Mouse (Mus musculus) c-Kit-positive CD71-positive TER-119-negative erythroid progenitor cells, embryonic 14.5 days (primary cell): Measurements from ENCODE around the gene Il4ra.

Experiments
- DNase-seq: peaks from one replicate; pipeline ENCODE4 v3.0.0-alpha.2; 2013; ENCODE audit warnings: low read depth

Il4ra gene

DNA sequence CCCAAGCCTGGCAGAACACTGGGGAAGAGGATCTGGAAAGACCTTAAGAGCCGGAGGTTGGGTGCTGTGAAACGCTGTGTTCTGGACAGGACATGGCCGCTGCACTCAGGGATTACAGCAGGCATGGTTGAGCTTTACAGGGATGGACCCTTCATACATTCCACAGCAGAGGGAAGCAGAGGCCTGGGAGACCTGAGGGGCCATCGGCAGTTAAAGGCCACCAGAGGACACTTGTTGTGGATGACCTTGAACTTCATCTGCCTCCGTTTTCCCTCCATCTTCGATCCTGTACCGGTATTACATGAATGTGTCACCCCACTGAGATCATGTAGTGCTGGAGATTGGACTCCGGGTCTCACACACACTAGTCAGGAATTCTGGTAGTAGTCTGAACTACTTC is 2.0 kb upstream of the Il4ra start:
- no peak for DNase-seq

DNA sequence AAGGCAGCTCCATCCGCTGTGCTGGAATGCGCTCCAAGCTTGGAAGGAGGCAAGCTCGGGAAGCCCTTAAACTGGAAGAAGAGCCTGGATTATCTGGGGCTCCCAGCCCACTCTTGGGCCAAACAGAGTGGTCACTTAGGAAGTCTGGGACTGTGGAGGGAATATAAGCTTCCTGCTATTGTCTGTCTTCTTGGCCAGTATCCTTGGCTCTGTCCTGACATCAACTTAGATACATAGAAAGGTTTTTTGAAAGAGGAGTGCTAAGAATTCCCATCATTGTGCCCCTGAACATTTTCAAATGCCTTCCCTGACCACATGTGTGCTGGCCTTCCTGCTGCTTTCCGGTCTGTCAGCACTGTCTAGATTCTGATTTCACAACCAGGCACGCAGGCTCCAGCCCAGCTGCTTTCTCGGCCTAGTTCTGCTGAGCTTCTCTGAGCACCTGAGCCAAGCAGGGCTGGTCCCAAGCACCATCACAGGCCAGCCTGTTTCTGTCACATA is 989 bp upstream of the Il4ra start:
- no peak for DNase-seq

DNA sequence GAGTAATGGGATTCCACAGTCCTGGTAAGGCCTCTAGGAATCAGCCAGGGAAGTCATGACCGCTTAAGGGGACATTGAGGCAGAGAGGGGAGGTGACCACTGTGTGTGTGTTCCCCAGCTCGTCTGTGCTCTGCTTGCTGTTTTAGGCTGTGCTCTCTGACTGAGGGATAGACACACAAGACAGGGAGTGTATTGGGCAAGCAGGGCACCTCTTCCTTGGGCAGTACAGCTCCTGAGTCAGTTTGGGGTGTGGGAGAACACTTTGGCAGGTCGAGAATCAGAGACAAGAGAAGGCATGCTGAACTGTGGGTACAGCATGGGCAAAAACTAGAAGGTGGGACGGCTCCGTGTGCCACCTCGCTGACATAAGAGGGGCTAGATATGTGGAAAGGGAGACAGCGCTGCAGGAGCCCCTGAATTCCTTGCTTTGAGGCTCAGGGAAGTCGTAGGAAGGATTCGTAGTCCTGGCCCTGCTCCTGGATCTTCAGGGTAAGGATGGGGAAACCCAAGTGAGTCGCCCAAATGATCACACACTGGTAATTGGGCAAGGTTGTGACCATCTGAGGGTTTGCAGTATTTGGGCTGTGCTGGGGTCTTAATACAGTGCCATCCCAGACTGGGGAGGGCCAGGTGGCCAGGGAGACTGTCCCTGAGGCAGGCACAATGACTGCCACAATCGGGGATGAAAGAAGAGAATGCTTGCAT is 1.1 kb downstream of the Il4ra start:
- no peak for DNase-seq

DNA sequence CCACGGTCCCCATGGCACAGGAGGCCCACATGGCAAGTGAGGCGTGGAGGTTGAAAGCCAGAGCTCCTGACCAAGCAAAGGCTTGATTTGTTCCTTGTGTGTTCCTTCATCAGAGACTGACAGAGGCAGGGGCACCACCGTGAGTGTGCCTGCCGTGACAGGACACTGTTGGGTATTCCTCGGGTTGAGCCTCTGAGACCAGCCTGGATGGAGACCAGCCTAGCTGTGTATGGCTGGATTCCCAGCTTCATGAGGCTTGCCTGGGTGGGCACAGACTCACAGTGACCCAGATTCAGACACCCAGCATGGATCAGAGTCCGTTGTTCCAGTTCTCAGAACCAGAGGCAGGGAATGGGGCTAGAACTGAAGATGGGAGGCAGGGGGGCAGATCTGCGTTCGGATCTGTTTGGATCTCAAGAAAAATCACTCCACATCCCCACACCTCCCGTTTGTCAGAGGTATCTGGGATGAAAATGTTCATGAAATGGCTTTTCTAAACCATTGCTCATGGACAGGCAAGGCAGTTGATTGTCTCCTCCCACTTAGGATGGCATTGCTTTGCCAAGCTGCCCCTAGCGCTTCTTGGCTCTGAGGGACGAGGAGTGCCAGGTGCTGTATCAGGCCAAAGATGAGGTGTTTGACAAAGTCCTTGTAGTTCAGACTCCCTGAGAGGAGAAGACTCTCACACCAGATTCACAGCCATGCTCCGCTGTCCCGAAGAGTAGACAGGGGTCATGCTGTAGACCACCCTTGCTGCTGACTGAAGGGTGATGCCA is 1.9 kb downstream of the Il4ra start:
- no peak for DNase-seq

DNA sequence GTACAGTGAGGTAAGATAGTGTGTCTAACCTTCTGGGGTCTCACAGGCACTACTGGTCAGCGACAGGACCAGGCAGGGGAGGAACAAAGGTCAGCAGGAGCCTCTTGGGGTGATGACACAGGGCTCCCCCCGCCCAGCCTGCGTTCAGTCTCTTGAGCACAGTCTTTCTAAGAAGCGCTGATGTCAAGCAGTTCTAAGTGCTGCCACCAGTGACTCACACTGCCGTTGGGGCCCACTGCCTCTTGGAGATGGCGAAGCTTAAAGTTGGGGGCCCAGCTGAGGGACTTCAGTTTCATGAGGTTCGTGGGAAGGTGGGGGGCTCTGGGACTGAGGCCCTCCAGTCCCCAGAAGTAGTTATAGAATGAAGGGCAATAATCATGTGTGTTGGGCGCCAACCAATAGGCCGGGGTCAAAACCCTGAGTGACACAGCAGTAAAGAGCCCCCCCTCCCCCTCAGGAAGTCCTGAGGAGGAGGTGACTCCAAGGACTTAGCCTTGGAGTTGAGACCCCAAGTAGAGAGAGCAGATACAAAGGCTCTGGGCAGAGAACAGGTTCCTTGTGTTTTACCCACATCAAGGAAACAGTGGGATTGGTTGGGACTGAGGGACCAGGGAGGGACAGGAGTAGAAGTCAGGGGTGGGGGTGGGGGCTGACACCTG is 2.7 kb downstream of the Il4ra start:
- DNase-seq, result no peak

DNA sequence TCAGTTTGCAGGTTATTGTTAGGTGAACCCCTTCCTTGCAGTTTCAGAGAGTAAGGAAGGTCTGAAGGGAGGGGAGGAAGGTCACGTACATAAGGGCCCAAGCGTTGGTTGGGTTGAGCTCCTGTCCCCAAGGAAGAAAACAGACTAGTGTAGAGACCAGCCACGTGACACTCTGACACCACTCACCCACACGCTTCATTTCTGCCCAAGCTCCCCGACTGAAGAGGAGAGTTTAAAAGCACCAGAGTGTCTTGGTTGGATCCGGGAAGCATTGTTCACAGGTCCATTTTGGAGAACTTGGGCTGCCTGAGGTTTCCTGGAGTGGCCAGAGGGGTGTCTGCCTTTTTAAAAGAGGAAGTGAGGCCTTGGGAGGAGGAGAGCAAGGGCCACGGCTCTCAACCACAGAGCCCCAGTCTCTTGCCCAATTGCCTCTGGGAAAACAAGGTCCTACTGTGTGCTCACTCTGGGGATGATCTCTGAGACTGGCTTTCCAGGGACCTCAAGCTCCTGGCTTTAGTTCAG is 3.5 kb downstream of the Il4ra start:
- no peak for DNase-seq

DNA sequence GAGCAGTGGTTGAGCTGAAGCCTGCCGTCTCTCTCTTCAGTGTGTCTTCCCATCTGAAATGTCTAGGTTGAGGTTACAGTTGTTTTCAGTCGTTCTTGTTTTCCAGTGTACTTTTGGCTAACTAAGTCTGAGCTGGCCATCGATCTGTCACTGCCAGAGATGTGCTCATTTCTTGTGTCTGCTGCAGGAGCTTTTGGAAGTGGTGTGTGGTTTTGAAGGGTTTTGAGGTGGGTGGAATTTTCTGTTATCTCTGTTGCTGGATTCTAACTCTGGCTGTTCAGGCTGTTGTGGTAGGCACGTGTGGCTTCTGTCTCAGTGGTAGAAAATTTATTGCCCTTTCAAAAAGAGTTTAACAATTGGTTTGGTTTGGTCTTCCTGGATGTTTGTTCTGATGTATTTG is 4.2 kb downstream of the Il4ra start:
- DNase-seq, result no peak

DNA sequence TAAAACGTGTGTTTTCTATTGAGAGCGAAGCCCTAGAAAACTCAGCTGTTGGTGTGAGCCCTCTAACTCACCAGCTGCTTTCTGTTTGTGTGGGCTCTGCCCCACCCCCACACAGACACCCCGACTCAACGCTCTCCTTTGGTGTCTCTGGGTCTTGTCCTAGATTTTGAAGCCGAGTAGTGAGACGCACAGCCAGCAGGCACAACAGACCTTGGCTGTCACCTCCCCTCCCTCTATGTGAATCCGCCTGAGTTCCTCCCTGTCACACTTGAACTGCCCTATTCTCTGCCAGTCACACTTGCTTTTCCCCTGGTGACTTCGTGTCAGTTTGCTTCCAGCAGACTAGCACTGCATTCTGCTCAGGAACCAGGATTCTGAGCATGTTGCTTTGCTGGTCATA is 4.9 kb downstream of the Il4ra start:
- no peak for DNase-seq

DNA sequence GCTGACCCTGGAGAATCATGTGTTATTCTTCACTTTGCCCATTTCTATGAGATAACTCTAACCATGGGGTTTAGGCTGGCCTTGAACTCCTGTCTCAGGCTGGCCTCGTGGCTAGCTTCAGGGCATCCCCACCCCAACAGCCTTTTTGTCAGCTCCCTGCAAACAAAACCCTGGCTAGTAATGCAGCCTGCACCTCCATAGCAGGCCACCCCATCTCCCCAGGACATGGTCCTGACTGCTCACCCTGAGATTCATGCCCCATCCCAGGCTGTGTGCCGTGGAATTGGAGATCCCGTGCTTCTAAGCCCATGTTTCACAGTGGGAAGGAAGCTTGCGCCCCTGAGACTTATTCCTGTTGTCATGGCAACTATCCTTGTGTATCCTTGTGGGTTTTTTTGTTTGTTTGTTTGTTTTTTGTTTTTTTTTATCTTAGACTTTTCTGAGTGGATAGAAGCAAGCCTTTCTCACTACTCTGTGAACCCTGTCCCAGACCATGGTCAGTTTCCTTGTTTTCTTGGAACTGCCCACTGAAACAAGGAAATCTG is 6.6 kb downstream of the Il4ra start:
- DNase-seq, result no peak

DNA sequence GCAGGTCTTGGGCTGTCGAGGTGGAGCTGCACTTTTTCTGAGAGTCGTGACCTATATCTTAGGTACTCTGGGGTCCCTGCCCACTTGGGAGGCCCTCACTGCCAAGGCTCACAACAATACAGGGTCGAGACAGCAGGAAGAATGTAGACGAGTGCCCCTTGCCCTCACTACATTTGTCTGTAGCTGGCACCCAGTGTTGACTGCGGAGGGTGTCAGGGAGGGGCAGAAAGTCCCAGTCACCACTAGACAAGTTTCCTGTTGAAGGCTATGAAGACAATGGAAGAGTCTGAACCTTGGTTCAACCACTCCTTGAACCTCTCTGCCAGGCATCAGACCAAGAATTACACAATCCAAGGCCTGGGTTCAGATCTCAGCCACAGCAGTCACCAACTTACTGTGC is 7.1 kb downstream of the Il4ra start:
- DNase-seq, result no peak

DNA sequence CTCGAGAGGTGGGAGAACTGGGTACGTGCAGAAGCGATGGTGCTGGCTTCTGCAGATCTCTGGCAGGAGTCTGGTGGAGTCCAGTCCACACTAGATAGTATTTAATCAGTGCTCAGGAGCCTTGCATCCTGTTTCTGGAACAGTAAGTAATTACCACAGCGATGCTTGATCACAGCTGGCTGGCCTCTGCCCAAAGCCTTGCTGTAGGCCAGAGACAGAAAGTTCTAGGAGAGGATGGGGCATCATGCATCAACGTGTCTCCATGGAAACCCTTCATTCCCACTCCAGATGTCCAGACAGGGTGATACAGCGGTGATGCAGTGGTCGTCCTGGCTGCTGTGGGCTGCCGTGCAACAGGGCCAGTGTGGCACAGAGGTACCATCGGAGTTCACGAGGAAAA is 7.6 kb downstream of the Il4ra start:
- no peak for DNase-seq

DNA sequence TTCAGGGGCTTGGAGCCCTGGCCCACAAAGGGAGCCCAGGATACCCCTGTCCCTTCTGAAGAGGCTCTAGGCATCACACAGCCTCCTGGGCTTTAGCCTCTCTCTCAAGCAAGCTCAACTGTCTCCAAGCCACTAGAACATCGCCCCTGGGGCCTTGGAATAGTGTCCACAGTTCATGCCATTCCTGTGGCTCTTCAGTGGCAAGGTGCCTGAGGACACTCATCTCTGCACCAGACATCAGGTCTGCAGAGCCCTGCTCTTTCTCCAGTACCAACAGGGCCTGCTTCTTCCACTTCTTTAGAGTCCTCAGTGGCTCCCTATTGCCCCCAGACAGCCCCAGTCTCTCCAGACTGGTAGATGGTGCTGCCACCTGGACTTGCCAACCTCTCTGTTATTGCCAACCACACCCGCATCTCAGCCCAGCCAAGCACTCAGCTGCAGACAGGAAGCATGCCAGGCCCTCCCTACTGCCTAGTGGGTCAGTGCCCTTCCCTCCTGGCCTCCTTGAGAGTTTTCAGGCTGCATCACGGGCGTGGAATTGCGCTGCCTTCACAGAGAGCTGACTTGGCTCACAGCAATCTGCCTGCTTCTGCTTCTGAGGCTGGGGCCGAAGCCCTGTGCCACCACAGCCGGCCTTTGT is 8.3 kb downstream of the Il4ra start:
- DNase-seq, result no peak

DNA sequence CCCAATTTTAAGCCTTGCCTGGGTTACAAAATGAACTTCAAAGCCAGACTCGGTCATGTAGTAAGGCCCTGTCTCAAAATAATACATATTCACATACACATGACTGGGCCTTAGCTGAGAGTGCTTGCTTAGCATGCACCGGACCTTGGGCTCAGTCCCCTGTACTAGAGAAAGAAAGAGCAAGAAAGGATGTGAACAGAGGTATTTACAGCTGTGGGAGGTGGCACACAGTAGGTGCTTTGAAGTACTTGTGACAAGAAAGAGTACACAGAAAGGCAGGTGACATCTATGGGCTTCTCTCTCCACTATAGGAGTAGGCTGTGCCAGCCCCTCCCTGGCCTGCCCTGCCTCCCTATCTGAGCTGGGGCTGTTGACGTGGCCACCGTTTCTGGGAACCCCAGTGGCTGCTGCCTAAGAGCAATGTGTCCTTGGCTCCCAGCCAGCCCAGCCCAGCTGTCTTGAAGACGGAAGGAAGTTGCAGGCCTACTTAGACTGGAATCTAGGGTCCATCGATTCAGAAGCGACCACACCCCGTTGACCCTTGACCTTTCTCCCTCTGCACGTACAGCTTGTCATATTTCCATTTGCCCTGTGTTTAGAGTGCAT is 9.3 kb downstream of the Il4ra start:
- DNase-seq, result peak; percentile 70

DNA sequence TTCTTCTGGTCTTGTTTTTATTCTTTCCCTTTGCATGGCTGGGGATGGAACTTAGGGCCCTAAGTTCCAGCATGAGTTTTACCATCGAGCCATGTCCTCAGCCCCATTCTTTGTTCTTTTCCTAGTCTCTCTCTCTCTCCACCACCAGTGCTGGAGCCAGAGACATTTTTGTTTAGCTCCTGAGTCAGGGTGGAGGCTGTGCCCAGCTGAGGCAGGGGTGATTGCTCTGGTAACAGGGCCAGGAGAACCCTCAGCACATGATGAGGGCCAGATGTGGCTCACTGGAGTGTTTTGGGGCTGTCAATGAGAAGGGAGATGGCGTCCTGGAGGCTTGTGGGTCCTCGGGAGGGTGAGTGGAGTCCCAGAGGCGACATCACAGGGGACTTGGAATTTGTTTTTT is 10.5 kb downstream of the Il4ra start:
- DNase-seq, result no peak

DNA sequence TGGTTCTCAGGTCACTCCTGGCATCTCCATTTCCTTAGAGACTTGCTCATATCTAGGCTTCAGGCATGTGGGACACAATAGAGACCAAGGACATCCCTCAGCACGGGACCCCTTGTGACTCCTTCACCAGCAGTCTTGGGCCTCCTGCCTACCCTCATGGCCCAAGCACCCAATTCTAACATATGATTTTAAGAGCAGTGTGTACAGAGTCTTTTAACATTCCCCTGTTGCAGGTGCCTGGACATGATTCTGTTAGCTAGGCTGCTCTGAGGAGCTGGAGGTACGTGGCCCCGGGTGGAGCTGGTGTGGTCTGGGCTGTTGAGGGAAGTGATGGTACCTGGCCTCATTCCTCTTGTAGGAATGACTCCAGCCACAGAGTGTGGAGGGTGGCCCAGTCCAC is 11.2 kb downstream of the Il4ra start:
- DNase-seq, result no peak

DNA sequence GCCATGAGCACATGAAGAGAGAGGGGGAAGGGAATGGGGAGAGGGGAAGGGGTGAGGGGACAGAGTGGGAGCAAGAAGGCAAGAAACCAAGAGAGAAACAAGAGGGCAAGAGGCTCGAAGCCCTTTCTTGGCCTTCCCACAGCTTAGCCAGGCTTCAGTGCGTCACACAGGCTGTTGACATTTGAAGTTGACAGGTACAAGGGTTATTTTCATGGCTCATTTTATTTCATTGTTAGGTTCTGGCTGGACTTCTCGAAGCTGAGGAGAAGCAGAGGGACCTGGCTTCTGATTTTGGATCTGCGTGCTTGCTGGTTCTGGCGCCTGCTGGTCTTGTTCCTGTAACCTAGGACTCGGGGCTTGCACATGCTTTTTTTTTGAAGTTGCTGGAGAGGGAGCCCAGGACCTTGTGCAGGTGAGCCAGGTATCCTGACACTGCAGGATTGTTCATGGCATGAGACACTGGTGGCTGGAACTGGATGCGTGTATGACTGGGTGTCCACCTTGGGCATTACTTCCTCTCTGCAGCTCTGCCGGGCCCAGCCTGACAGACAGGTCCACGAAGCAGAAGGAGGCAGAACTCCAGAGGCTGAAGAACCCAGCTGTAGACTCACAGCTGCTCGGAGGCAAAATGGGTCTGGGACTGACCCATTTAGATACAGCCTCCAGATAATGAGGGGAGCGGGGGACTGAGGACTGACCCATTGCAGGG is 12.6 kb downstream of the Il4ra start:
- DNase-seq, result no peak

DNA sequence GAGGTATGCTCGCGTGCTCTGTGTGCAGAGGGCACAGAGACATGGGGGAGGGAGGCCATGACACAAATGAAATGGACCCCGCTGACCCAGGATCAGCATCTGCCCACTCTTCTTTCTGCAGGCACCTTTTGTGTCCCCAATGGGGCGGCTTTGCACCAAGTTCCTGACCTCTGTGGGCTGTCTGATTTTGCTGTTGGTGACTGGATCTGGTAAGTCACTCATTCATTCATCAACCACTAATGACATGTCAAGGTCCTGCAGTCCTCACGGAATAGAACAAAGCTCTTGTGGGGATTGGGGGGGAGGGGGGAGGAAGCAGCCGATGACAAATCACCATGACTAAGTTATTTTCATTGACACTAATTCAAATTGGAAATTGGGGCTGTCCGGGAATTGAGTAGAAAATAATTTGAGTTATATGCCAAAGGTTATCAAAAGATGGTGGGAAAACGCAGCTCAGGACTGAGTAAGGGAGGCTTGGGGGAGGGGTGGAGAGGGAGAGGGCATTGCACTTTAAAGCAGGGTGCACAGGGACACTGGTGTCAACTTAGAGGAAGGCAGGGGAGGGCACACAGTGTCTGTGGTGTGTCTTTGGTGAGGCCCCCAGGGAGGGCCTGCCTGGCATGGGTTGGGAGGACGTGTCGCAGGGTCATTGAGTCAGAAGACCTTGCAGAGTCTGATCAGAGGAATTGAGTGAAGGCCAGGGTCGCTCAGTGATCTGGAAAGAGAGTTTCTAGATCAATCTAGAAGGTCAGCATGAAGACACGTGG is 13.8 kb downstream of the Il4ra start:
- DNase-seq, result no peak

DNA sequence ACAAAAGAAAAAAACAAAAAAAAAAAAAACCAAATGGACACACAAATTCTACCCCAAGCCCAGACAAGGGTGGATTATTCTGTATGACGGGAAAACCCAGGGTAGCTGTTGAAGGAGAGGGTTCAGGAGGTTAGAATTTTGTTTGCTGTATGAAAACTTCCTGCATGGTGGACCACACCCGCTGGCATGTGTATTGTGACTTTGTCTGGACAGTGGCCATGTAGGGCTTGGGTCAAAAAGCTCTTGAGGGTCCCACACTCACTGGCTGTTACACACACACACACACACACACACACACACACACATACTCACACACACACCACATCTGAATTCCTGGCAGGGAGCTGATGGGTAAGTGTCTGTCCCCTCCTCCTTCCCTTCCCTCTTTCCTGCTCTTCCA is 14.5 kb downstream of the Il4ra start:
- DNase-seq, result no peak

DNA sequence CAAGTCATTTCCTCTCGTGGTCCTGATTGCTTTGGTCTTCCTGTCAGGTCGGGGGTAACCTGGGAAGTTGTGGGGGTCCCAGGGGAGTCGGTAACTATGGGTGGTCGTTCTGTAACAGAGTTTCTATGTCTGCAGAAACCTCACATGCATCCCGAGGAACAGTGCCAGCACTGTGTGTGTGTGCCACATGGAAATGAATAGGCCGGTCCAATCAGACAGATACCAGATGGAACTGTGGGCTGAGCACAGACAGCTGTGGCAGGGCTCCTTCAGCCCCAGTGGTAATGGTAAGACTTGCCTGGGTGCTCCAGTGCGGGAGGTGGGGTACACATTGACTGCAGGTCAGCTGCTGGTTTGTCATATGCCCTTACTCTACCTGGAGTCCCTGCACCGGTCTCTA is 17.0 kb downstream of the Il4ra start:
- DNase-seq, result no peak

DNA sequence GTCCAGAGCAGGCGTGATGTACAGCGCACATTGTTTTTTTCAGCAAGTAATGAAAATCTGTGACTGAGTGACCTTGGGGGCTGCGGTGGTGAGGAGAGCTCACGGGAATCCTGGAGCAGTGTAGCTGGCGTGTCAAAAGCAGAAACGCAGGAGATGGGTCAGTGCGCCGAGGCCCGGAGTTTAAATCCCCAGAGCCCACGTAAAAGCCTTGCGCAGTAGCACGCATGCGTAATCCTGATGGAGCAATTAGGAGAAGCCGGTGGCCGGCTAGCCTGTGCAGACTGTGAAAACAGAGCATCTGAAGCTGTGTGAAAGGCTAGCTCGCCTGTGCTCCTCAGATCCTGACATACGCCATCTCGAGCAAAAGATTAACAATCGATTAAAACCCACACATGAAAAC is 20.0 kb downstream of the Il4ra start:
- no peak for DNase-seq
